Mouse (Mus musculus) embryonic facial prominence, embryonic 11.5 days (tissue): ENCODE measurements at regions not wholly inside any gene's neighbourhood (a gene's known extent, or its start where the extent isn't known, plus 50 kb on each side); places are given as distances from the start of the nearest gene placed in this dataset.

ENCODE experiments used
- ATAC-seq: fragments of 200-750 bp; cut with Nextera tagmentation; replicated peaks from 2 replicates; pipeline ENCODE4 v1.8.0; 2017; ENCODE audit warnings: low read depth; ENCODE audit not compliant: insufficient number of reproducible peaks, low FRiP score, low TSS enrichment
- DNase-seq: peaks from one replicate; pipeline ENCODE4 v3.0.0-alpha.2; 2015; ENCODE audit warnings: low spot score
- H3K27ac ChIP-seq: fragments of 300-500 bp; sonication (generic); replicated peaks from 2 replicates; pipeline ENCODE4 v1.5.1; 2014; ENCODE audit warnings: mild to moderate bottlenecking, low read depth, low read length, control low read depth
- H3K27me3 ChIP-seq: fragments of 300-500 bp; sonication (generic); 2 replicates; pipeline ENCODE4 v1.6.1; 2014; ENCODE audit warnings: mild to moderate bottlenecking, low read length, moderate library complexity, mixed read lengths; ENCODE audit not compliant: control insufficient read depth, insufficient read depth
- H3K36me3 ChIP-seq: fragments of 300-500 bp; sonication (generic); replicated peaks from 2 replicates; pipeline ENCODE4 v1.6.1; 2014; ENCODE audit warnings: low read depth, mild to moderate bottlenecking, low read length, moderate library complexity, mixed read lengths; ENCODE audit not compliant: control insufficient read depth, insufficient read depth
- H3K4me1 ChIP-seq: fragments of 300-500 bp; sonication (generic); 2 replicates; pipeline ENCODE4 v1.6.1; 2014; ENCODE audit warnings: low read length, mixed read lengths; ENCODE audit not compliant: control insufficient read depth, insufficient read depth
- H3K4me2 ChIP-seq: fragments of 300-500 bp; sonication (generic); 2 replicates; pipeline ENCODE4 v1.6.1; 2014; ENCODE audit warnings: low read depth, mild to moderate bottlenecking, control low read depth, low read length, moderate library complexity
- H3K4me3 ChIP-seq: fragments of 300-500 bp; sonication (generic); 2 replicates; pipeline ENCODE4 v1.5.1; 2014; ENCODE audit warnings: low read depth, low read length, control low read depth
- H3K9ac ChIP-seq: fragments of 300-500 bp; sonication (generic); replicated peaks from 2 replicates; pipeline ENCODE4 v1.6.1; 2014; ENCODE audit warnings: mild to moderate bottlenecking, control low read depth, low read length
- H3K9me3 ChIP-seq: fragments of 300-500 bp; sonication (generic); replicated peaks from 2 replicates; pipeline ENCODE4 v1.6.1; 2016; ENCODE audit warnings: mild to moderate bottlenecking, low read length, inconsistent platforms, mixed read lengths; ENCODE audit not compliant: control insufficient read depth
- WGBS: fragments of 180-500 bp; shearing (Covaris S2); extraction: QIAGEN DNeasy Blood & Tissue Kit; methylation state at CpG from one replicate; pipeline ENCODE4 v1.1.7; 2014; 5-methylcytosine and 5-hydroxymethylcytosine counted together

DNA sequence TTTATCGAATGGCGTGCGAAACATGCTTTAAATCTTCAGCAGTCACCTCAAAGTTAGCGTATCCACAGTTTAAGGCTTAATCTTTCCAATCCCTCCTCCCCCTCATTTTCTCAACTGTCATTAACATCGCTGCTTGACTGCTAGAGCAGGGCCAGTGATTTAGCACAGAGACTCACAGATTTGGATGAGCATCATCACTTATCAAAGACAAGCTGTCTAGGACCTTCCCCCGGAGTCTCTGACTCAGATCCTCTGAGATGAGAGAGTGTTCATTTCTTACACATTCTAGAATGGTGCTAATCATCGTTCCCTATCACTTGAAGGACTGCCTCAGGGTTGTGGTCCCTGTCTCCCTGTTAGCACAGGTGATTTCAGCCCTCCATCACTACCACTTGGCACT lies 112.1 kb upstream of the Tmem132c start:
- H3K4me3 ChIP-seq: no peak overlapping the region
- ATAC-seq: no peak
- no peaks in the 10 kb centered on the region for H3K9me3 ChIP-seq
- no peak for DNase-seq
- no peaks in the 10 kb centered on the region for H3K36me3 ChIP-seq
- H3K9ac ChIP-seq: no peak overlapping the region
- no peak overlapping the region for H3K27ac ChIP-seq
- 90% methylated on average over 7 of the region's 7 CpGs for WGBS
- no peak overlapping the region for H3K4me2 ChIP-seq
- H3K27me3 ChIP-seq: no peaks in the 10 kb centered on the region
- H3K4me1 ChIP-seq: no peaks in the 10 kb centered on the region

DNA sequence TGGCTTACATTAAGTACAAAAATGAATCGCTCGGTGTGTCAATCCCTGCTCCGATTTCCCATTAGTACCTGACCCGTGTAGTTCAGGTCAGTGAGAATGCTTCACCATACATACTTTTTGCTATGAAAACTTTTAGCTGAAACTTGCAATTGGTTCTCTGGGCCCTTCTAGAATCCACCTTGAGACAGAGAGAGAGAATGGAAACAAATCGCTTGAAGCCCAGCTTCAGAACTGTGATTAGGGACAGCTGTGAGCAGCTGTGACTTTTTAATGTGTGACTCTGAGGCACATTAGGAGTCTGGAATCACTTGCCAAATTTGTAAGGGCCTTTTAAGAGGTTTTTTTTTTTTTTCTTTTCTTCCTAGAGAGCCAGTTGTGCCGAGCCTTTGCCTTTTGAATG lies 107.2 kb upstream of the Tmem132c start:
- Histone ChIP-seq H3K4me1 (no peaks in the 10 kb centered on the region), H3K4me2 (no peak overlapping the region), H3K9me3 (no peaks in the 10 kb centered on the region), H3K9ac (no peak overlapping the region), H3K4me3 (no peak overlapping the region), H3K36me3 (no peaks in the 10 kb centered on the region), H3K27ac (no peak overlapping the region), H3K27me3 (no peaks in the 10 kb centered on the region)
- ATAC-seq (no peak), DNase-seq (peak; percentile 25)
- WGBS: 46% methylated on average over 6 of the region's 6 CpGs

GRCm38 (mm10) chr5:127140651-127141050 lies 101.0 kb upstream of the Tmem132c start:
- no peak for ATAC-seq
- DNase-seq: no peak
- WGBS: 68% methylated on average over 2 of the region's 2 CpGs

DNA sequence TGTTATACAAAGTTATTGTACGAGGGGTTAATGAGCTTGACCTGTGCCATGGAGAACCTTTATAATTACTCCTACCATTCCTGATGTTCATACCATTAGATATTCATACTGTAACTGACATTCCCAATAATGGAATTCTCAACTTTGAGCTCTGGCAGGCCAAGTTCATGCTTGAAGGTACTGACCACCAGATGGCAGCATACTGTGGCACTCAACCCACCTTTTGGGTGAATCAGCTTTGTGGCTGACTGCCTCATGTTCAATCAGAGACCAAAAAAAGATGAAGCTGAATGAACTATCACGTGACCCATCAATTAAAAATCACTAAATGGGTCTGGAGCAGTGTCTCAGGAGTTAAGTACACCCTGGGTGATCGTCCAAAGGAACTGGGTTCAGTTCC lies 81.3 kb upstream of the Tmem132c start:
- Histone ChIP-seq H3K4me3 (no peak overlapping the region), H3K4me2 (no peak overlapping the region), H3K27ac (no peak overlapping the region), H3K36me3 (no peaks in the 10 kb centered on the region), H3K27me3 (no peaks in the 10 kb centered on the region), H3K9me3 (no peaks in the 10 kb centered on the region), H3K4me1 (no peaks in the 10 kb centered on the region), H3K9ac (no peak overlapping the region)
- DNase-seq (peak; percentile 72), ATAC-seq (no peak)
- WGBS: 43% methylated on average over 3 of the region's 3 CpGs

More at GRCm38 (mm10) chr5:127140651-127141050, 101.0 kb upstream of the Tmem132c start:
- Histone ChIP-seq H3K4me3 (no peak overlapping the region), H3K9me3 (no peaks in the 10 kb centered on the region), H3K27me3 (no peaks in the 10 kb centered on the region), H3K4me2 (no peak overlapping the region), H3K27ac (no peak overlapping the region), H3K4me1 (no peaks in the 10 kb centered on the region), H3K36me3 (no peaks in the 10 kb centered on the region), H3K9ac (no peak overlapping the region)

DNA sequence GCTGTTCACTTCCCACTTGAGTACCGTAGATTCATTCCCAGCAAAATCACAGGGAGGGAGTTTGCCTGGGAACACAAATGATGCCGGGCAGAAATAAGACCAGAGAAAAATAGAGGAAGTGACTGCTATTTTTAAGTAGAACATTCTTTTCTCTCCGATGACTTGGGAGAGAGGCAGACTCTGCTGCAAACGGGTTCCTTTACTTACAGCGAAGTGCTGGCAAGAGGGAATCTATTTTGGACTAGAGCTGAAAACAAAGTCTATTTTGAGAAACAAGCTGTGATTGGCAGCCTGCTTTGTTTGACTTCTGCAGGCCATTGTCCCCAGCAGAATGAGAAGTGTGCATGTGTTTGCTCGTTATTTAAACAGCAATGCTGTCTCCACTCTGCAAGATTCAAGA lies 78.2 kb upstream of the Tmem132c start:
- Histone ChIP-seq H3K27ac (no peak overlapping the region), H3K4me2 (no peak overlapping the region), H3K4me3 (no peak overlapping the region), H3K27me3 (no peaks in the 10 kb centered on the region), H3K4me1 (no peaks in the 10 kb centered on the region), H3K36me3 (no peaks in the 10 kb centered on the region), H3K9ac (no peak overlapping the region), H3K9me3 (no peaks in the 10 kb centered on the region)
- ATAC-seq (no peak), DNase-seq (no peak)
- WGBS: 80% methylated on average over 6 of the region's 6 CpGs

GRCm38 (mm10) chr5:127189021-127189420 lies 52.6 kb upstream of the Tmem132c start:
- WGBS: 95% methylated on average over 4 of the region's 4 CpGs
- Histone ChIP-seq H3K27me3 (no peaks in the 10 kb centered on the region), H3K4me2 (no peak overlapping the region), H3K36me3 (no peaks in the 10 kb centered on the region), H3K4me1 (no peaks in the 10 kb centered on the region), H3K4me3 (no peak overlapping the region), H3K9me3 (no peaks in the 10 kb centered on the region), H3K9ac (no peak overlapping the region), H3K27ac (no peak overlapping the region)
- ATAC-seq (no peak), DNase-seq (no peak)
